Mouse (Mus musculus): ENCODE data around the gene Gramd4.

DNA sequence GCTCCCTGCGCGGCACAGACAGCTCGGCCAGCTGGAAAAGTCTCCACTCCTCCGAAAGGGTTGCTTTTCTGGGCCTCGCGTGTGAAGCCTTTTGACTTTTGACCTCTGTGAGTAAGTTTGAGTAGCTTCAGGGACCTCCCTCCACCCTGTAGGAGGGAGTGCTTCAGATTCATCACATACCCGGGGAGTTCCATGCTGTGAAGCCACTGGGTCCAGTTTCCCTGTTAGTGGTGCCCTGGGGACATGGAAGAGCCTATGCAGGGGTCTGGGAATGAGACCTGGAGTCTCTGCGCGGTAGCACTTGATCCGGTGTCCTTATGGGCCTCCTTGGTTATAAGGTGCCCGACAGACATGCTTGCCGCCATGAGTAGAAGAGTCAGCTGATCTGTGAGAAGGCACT, 24.2 kb downstream of the Gramd4 start:
- no peak for TF ChIP-seq GATA1 (IDR thresholded peaks at IDR 0.05; ENCODE audit: low read length)
- TF ChIP-seq TAL1 (IDR thresholded peaks at IDR 0.05; ENCODE audit: low read length), result no peak
